Mouse (Mus musculus) bone marrow macrophage, adult 2 months (primary cell): ENCODE measurements around the gene Lrrk1. TPM values are rescaled to one million over a fixed set of nuclear protein-coding genes. Genes with fewer than 3 reads are reported as not detected.
A peak's percentile ranks its signal among the peaks of the same experiment; 100 is the strongest.

Experiments
- H3K27ac ChIP-seq: 2 replicates; pipeline ENCODE4 v1.5.1; 2012; ENCODE audit warnings: low read depth, low read length; ENCODE audit not compliant: insufficient read depth
- H3K4me1 ChIP-seq: 2 replicates; pipeline ENCODE4 v1.6.1; 2012; ENCODE audit warnings: low read length; ENCODE audit not compliant: control insufficient read depth, insufficient read depth
- H3K4me3 ChIP-seq: 2 replicates; pipeline ENCODE4 v1.5.1; 2012; ENCODE audit warnings: mild to moderate bottlenecking, low read length, moderate library complexity; ENCODE audit not compliant: insufficient read depth
- CTCF ChIP-seq: IDR thresholded peaks from 2 replicates; pipeline ENCODE4 v1.5.1; 2012; ENCODE audit warnings: low read depth, mild to moderate bottlenecking, low read length, moderate library complexity
- POLR2A ChIP-seq: IDR thresholded peaks from 2 replicates; pipeline ENCODE4 v1.6.1; 2012; ENCODE audit warnings: mild to moderate bottlenecking, low read depth, low read length, borderline replicate concordance
- polyA plus RNA-seq: library from polyadenylated mRNA; stranded (reverse); fragments of >200 nt; gene quantifications from 2 replicates; pipeline ENCODE4 v1.2.4, GENCODE M21; 2012; ENCODE audit not compliant: missing spikeins, insufficient read depth, insufficient read length

Gene Lrrk1
- polyA plus RNA-seq, 1 experiment: 24.6 TPM

- TF ChIP-seq CTCF (no peak), POLR2A (no peak)
- Histone ChIP-seq H3K4me1 (peaks cover 12% of the 10 kb centered on the region), H3K4me3 (no peak overlapping the region), H3K27ac (no peak overlapping the region)
These were observed 62.6 kb downstream of the Lrrk1 start for GRCm38 (mm10) chr7:66325419-66326053.

- no peak for TF ChIP-seq CTCF
- no peak overlapping the region for H3K27ac ChIP-seq
- peaks cover 12% of the 10 kb centered on the region for H3K4me1 ChIP-seq
- no peak overlapping the region for H3K4me3 ChIP-seq
These were observed 64.7 kb downstream of the Lrrk1 start for GRCm38 (mm10) chr7:66323252-66324015.

- no peak for TF ChIP-seq CTCF
- no peak for TF ChIP-seq POLR2A
- Histone ChIP-seq H3K27ac (no peak overlapping the region), H3K4me1 (peaks cover 12% of the 10 kb centered on the region), H3K4me3 (no peak overlapping the region)
These were observed 67.2 kb downstream of the Lrrk1 start for GRCm38 (mm10) chr7:66320996-66321395.

GRCm38 (mm10) chr7:66318147-66318546 lies 70.0 kb downstream of the Lrrk1 start:
- no peak overlapping the region for H3K27ac ChIP-seq
- peaks cover 5% of the 10 kb centered on the region for H3K4me1 ChIP-seq
- H3K4me3 ChIP-seq: no peak overlapping the region
- TF ChIP-seq POLR2A: no peak
- no peak for TF ChIP-seq CTCF

- H3K4me3 ChIP-seq: peak overlapping the region; percentile 25
- TF ChIP-seq POLR2A (no peak), CTCF (no peak; the same call in 1 of the 2 replicates)
- H3K27ac ChIP-seq: peak overlapping the region; percentile 74
- H3K4me1 ChIP-seq: peaks cover 36% of the 10 kb centered on the region
These were observed 77.2 kb downstream of the Lrrk1 start for GRCm38 (mm10) chr7:66310670-66311656.

- Histone ChIP-seq H3K4me3 (peak overlapping the region; percentile 25), H3K27ac (peak overlapping the region; percentile 73), H3K4me1 (peaks cover 43% of the 10 kb centered on the region)
- TF ChIP-seq POLR2A: no peak
- peak; percentile 79 for TF ChIP-seq CTCF
These were observed 78.0 kb downstream of the Lrrk1 start for GRCm38 (mm10) chr7:66309950-66310669.

- Histone ChIP-seq H3K27ac (peak overlapping the region; percentile 73), H3K4me1 (peaks cover 50% of the 10 kb centered on the region), H3K4me3 (no peak overlapping the region)
- no peak for TF ChIP-seq POLR2A
- TF ChIP-seq CTCF: no peak
These were observed 78.8 kb downstream of the Lrrk1 start for GRCm38 (mm10) chr7:66309240-66309949.

- H3K4me1 ChIP-seq: peaks cover 55% of the 10 kb centered on the region
- no peak overlapping the region for H3K4me3 ChIP-seq
- TF ChIP-seq POLR2A (no peak), CTCF (no peak)
- H3K27ac ChIP-seq: peak overlapping the region; percentile 73
These were observed 79.4 kb downstream of the Lrrk1 start for GRCm38 (mm10) chr7:66308581-66309239.

GRCm38 (mm10) chr7:66307791-66308190 lies 80.4 kb downstream of the Lrrk1 start:
- Histone ChIP-seq H3K4me1 (peaks cover 60% of the 10 kb centered on the region), H3K27ac (no peak overlapping the region), H3K4me3 (no peak overlapping the region)
- TF ChIP-seq CTCF (no peak), POLR2A (no peak)
